Mouse (Mus musculus): ENCODE results near the gene Npb.

- TF ChIP-seq CTCF (IDR thresholded peaks at IDR 0.05; ENCODE audit: control insufficient read depth, insufficient read depth, insufficient replicate concordance, low read depth, low read length) (no peak), POLR2A (IDR thresholded peaks at IDR 0.05; ENCODE audit: control insufficient read depth, low read depth, low read length) (no peak)
Measured at GRCm38 (mm10) chr11:120654741-120655140, 46.5 kb downstream of the Npb start.

Measured in testis, adult 2 months (tissue).